Mouse (Mus musculus) B cell, adult 2 months (primary cell): ENCODE results near the gene Rabl6.

Source experiments
- DNase-seq, 2 experiments: peaks; one replicate each; pipeline ENCODE4 v3.0.0; 2022

The Rabl6 gene

DNA sequence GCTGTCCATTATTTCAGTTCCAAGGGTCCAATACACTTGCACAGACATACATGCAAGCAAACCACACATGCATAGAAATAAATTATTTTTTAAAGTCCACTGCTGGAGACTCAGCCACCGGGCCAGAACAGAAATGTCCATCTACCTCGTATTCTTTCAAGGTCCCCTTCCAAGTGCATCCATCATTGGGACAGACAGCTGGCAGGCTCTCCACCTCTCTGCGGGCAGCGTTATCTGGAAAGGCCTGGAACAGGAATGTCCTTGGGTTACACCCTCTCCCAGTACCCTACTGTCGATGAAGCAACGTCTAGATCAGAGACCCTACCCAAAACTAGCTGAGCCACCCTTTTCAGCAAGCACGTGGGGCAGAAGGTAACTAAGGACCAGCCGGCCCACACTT, 71.8 kb downstream of the Rabl6 start:
- no peak for DNase-seq

GRCm38 (mm10) chr2:25534866-25535182, 73.5 kb downstream of the Rabl6 start:
- no peak for DNase-seq

DNA sequence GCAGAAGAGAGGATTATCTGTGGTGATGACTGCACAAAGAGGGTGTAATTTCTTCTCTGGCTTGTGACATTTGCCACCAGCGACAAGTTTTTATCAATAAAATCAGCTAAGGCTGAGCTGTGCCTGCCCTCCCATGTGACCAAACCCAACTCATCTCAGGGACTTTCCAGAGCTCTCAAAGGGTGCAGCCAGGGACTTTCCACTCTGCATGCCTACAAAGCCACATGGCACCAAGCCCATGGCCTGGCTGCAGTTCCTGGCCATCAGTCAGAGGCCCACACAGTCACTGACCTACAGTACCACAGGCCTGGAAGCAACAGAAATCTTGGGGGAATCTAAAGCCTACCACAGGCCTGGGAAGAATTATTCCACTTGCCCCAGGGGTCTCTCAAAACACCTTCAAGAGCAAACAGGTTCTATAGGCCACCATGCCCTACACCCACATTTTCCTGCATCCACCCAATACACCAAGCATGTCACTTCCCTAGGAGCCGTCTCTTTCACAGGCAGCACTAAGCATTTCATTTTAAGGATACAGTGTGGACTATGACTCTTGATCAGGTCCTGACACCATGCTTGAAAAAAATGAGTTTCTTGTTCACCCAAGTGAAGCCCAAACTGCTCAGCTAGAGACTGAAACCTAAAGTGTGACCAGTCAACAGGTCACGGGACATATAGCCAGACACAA, 74.0 kb downstream of the Rabl6 start:
- DNase-seq: peak; percentile 78 to 81

- peak; percentile 17 to 23 for DNase-seq
Measured at GRCm38 (mm10) chr2:25533707-25534106, 74.6 kb downstream of the Rabl6 start.
